Mouse (Mus musculus) T-cell, adult 2 months (primary cell): ENCODE results near the gene Tmem8b.

Experiments used
- DNase-seq: peaks from one replicate; pipeline ENCODE4 v3.0.0; 2022; ENCODE audit warnings: low spot score

The Tmem8b gene

DNA sequence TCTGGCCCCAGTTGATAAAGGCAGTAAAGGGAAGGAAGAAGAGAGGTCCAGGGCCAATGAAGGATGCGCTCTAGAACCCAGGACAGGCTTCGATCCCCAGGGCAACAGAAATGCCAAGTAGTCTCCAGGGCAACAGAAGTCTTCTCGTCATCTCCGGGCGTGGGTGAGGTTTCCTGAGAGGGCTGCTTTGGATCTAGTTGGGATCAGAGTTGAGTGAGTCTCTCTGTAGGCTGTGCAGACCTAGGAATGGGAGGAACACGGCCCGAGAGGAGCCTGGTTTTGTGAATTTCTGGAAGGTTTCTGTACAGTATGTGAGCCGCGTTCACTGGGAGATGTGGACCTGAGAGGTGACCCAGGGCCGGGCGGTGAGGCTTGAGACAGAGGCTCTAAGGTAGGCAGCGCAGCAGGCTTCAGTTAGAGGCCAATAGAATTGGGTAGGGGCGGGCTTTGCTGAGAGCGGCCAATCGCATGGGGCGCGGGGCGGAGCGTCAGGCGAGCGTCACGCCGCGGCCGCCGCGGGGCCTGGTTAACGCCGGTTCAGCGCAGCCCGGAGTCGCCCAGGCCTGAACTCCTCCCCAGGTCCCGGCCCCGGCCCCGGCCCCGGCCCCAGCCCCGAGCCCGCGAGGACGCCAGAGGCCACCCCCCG lies at the start of gene Tmem8b, which contains the start of gene Fam221b:
TSS of gene Tmem8b (plus strand) at position 190 of the 646 bp plus-strand sequence.
TSS of gene Fam221b (minus strand) at position 364 of the 646 bp plus-strand sequence.
- peak; percentile 85 for DNase-seq

DNA sequence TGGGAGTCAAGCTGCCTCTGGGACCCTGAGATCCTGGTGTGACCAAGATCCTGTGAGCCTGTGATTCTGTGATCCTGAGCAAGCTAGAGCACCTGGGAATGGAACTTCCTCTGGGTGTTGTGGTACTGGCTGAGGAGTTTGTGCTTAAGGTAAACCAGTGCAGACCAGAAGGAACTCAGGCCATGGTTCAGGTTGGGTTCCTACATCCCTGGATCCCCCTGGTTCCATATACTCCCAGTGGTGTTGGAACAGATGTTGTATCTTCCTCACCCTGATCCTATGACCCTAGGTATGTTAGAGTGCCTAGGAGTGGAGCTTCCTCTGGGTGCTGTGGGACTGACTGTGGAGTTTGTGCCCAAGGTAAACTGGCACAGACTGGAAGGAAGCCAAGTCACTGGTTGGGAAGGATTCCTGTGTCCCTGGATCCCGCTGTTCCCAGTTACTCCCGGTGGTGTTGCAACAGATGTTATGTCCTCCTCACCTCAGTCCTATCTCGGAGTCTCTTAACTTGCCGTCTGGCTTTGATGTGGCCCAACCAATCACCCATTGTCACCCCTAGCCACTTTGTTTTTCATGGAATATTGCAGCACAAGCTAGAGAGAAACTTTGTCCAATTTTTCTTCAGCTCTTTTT lies 48.5 kb upstream of the Tmem8b start:
- no peak for DNase-seq

GRCm38 (mm10) chr4:43629106-43629817 lies 39.5 kb upstream of the Tmem8b start:
- no peak for DNase-seq

DNA sequence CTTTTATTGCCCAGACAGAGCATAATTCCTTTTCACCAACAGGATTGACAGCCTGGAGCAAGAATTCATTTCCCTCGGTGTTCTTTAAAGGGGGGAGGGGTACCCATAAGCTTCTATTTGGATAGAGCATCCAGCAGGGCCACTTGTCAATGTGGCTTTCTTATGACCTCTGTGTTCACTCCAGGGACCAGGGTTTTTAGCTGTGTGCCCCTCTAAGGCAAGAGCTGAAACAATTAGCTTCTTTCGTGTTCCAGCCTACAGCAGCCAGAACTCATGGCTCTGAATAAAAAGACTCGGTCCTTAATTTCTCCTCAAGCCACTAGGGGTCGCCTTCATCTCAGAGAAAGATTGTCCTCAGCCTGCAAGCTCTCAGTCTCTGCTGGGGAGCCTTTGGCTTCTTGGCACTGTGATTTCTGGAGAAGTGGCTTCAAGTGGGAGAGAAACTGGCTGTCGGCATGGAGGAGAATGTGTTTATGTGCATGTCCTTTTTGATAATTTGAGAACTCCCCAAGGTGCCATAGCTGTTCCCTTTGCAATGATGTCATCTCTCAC lies 38.7 kb upstream of the Tmem8b start:
- DNase-seq: peak; percentile 66

- DNase-seq: no peak
Measured at GRCm38 (mm10) chr4:43630671-43631045, 38.1 kb upstream of the Tmem8b start.

DNA sequence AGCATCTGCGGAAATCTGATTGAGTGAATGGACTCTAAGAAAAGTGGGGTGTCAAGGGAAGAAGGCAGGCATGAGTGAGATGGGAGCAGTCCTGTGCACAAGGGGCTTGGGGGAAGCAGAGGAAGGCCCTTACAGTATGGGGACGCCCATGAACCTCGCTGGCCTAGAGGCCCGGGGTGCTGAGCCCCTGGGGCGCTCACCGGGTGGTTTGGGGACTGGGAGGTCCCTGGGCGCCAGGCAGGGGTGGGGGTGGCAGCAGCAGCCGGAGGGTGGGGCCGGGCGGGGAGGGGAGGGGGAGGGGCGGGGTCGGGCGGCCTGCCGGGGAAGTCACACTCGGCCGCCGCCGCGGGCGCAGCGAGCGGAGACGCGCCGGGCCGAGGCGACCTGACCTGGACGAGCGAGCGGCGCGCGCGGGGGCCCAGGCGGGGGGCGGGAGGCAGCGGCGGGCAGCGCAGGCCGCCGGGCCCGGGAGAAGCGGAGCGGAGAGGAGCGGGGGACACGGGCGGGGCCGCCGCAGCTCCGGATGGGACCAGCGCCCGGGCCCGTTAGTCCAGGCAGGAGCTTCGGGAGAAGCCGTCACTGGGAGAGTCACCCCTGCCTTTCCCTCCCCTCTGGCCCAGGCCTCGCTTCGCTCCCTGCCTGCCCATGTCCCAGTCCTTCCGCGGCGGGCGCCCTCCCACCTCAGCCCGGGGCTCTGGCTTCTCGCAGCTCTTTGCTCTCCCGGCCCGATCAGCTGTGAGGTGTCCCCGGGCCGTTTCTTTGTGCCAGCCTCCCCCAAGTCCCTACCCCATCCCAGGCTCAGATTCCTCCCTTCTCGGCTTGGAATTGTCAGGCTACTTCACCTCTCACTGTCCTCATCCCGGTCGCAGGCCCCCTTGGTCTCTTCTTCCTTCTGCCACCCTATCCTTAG lies 37.5 kb upstream of the Tmem8b start, which contains the start of gene Npr2:
TSS of gene Npr2 (plus strand) at position 890 of the 910 bp plus-strand sequence.
- no peak for DNase-seq

- DNase-seq: no peak
Measured at GRCm38 (mm10) chr4:43631956-43632920, 36.5 kb upstream of the Tmem8b start.

DNA sequence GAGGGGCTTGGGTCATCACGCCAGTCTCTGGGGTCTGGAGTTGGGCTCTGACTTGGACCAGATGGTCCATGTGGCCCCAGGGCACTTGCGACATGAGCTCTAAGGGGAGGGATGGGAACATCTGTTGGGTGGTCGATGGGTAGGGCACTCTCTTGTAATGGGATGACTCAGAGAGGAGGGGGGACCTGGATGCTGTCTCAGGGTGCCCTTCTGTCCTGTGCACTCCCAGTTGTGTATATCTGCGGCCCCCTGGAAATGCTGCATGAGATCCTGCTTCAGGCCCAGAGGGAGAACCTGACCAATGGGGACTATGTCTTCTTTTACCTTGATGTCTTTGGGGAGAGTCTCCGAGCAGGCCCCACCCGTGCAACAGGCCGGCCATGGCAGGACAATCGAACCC lies 35.5 kb upstream of the Tmem8b start:
- DNase-seq: no peak

GRCm38 (mm10) chr4:43633736-43634135 lies 35.0 kb upstream of the Tmem8b start:
- DNase-seq: no peak

DNA sequence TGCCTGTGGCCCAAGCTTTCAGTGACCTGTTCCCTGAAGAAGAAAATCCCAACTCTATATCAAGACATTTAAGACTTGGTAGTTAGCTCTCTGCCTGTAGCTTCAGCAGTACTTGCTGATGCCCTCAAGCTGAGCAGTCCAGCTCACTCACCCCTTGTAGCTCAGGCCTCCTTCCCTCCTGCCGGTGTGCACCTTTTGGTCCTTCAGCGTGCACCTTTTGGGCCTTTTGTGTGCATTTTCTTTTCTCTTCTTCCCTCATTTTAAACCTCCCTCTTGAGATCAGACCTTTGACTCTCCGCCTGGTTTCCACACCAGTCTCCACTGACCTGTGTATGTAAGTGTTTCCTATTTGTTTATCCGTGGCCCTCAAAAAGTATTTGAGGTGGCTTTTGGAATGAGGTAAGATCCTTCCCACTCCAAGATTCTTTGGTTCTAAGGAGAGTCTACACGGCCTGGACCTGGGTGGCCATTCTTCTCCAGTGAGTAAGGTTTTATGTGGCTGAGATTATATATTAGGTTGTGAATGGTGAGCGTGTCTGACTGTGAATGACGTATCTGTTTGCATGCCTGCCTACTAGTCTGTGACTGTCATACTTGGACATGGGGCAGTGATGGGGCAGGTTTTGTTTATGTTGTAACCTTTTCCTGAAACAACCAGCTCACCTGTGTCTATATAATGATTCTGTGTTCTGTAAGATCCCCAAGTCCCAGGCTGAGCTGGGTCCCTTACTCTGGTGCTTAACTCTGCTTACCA lies 34.0 kb upstream of the Tmem8b start:
- no peak for DNase-seq

GRCm38 (mm10) chr4:43636751-43637150 lies 32.0 kb upstream of the Tmem8b start:
- no peak for DNase-seq

DNA sequence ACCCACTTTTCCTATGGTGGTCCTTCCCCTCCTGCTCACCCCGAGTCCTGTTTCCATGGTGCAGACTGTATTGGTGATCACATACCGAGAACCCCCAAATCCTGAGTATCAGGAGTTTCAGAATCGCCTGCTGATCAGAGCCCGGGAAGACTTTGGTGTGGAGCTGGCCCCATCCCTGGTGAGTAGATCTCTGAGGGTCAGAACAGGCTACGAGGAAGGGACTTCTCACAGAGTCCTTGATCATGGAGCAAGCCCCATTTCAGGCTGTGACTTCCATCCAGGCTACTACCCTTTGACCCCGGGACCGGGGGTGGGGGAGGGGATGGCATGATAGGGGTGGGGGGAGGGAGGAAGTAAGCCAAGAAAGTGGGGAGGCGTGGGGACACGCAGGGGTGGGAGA lies 28.7 kb upstream of the Tmem8b start:
- no peak for DNase-seq

GRCm38 (mm10) chr4:43640491-43640890 lies 28.3 kb upstream of the Tmem8b start:
- no peak for DNase-seq

GRCm38 (mm10) chr4:43649783-43650182 lies 19.0 kb upstream of the Tmem8b start:
- no peak for DNase-seq

- no peak for DNase-seq
Measured at GRCm38 (mm10) chr4:43652726-43653125, 16.0 kb upstream of the Tmem8b start.

DNA sequence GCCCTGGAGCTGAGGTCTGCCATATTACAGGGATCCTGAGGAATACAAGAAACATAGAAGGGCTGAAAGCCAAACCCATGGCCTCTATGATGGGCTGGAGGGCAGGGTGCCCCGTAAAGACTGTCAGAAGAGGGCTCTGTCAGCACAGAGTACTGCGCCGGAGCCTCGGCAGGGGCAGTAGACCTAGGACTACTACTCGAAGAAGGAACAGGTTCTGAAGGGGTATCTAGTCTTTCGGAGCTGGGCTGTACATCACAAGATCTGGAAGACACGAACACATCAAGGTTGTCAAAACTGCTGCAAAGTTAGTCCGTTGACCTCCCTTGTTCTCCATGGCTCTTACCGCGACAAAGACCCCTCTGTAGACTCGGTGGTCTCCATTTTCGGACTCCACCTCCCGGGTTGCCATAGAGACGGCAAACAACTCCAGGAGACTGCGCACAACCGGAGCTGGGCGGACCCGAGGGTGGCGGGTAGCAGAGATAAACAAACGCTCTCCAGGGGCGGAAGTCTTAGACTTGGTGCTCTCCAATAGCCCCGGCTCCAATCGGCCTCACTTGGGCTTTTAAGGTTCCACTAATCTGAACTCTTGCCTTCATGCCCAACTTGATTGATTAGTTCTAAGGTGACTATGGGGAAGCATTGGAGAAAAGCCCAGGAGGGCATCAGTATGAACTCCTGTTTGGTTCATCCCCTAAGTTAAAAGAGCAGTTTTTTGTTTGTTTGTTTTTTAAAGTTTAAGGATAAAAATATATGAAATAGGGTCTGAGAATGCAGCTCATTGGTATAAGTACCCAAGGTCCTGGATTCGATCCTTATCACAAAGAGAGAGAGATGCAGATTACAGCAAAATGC lies 15.4 kb upstream of the Tmem8b start, which contains the start of gene Spag8:
TSS of gene Spag8 (minus strand) at position 434 of the 855 bp plus-strand sequence.
- peak; percentile 39 for DNase-seq

DNA sequence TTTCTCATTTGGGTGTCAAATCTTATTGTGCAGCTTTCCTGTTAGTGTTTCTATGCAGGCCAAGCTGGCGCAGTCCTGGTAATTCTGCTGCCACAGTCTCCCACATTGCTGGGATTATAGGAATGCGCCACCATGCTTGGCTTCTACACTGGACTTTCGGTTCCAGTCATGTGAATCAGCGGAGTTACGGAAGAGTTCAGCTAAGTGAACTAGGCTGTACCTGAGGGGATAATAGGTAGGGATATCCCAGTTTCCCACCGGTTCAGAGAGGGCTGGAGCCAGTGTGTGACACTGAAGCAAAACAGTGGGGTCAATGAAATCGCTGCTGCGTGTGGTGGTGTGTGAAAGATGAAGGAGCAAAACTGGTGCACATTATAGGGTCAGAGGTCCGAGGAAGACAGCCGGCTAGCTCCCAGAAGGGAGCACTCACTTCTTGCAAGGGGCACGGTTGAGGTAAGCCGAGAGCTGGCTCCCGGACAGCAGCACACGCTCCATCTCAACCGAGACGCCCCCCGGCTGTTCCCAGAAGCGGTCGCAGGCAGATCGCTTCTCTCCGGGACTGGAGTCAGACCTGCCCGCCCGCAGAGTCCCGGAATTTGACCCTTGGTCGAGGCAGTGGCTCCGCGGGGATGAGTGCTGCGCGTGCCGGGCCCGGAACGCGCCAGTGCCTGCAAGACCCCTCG lies 13.0 kb upstream of the Tmem8b start:
- DNase-seq: no peak
